Mouse (Mus musculus) embryonic facial prominence, embryonic 14.5 days (tissue): Measurements from ENCODE around the gene Dcst1. TPM values are rescaled to one million over a fixed set of nuclear protein-coding genes. Genes with fewer than 3 reads are reported as not detected.

Experiments used
- ATAC-seq: fragments of 200-750 bp; cut with Nextera tagmentation; 2 replicates; pipeline ENCODE4 v1.8.0; 2017; ENCODE audit warnings: low read depth, moderate number of reproducible peaks, moderate TSS enrichment
- DNase-seq: peaks from one replicate; pipeline ENCODE4 v3.0.0-alpha.2; 2015; ENCODE audit warnings: low spot score
- H3K27ac ChIP-seq: fragments of 300-500 bp; sonication (generic); replicated peaks from 2 replicates; pipeline ENCODE4 v1.5.1; 2014; ENCODE audit warnings: low read depth, mild to moderate bottlenecking, low read length, moderate library complexity
- H3K27me3 ChIP-seq: fragments of 300-500 bp; sonication (generic); replicated peaks from 2 replicates; pipeline ENCODE4 v1.6.1; 2014; ENCODE audit warnings: low read length; ENCODE audit not compliant: control insufficient read depth, insufficient read depth
- H3K36me3 ChIP-seq: fragments of 300-500 bp; sonication (generic); 2 replicates; pipeline ENCODE4 v1.6.1; 2014; ENCODE audit warnings: low read length, mixed read lengths; ENCODE audit not compliant: control insufficient read depth, insufficient read depth
- H3K4me1 ChIP-seq: fragments of 300-500 bp; sonication (generic); 2 replicates; pipeline ENCODE4 v1.6.1; 2014; ENCODE audit warnings: antibody characterized with exemption, low read length; ENCODE audit not compliant: control insufficient read depth, insufficient read depth
- H3K4me2 ChIP-seq: fragments of 300-500 bp; sonication (generic); 2 replicates; pipeline ENCODE4 v1.6.1; 2014; ENCODE audit warnings: low read depth, mild to moderate bottlenecking, low read length, moderate library complexity, mixed read lengths
- H3K4me3 ChIP-seq: fragments of 300-500 bp; sonication (generic); 2 replicates; pipeline ENCODE4 v1.5.1; 2014; ENCODE audit warnings: low read depth, mild to moderate bottlenecking, low read length
- H3K9ac ChIP-seq: fragments of 300-500 bp; sonication (generic); 2 replicates; pipeline ENCODE4 v1.6.1; 2014; ENCODE audit warnings: low read depth, mild to moderate bottlenecking, low read length, moderate library complexity, mixed read lengths
- H3K9me3 ChIP-seq: fragments of 300-500 bp; sonication (generic); 2 replicates; pipeline ENCODE4 v1.6.1; 2016; ENCODE audit warnings: low read length; ENCODE audit not compliant: control insufficient read depth
- WGBS: fragments of 180-500 bp; shearing (Covaris S2); extraction: QIAGEN DNeasy Blood & Tissue Kit; methylation state at CpG from one replicate; pipeline ENCODE4 v1.1.7; 2014; 5-methylcytosine and 5-hydroxymethylcytosine counted together
- polyA plus RNA-seq: library from polyadenylated mRNA; unstranded; fragments of >200 nt; fragmentation: Nextera tagmentation; extraction: Ambion mirVana; gene quantifications from 2 replicates; pipeline ENCODE4 v1.2.1, GENCODE M21; 2014

The Dcst1 gene
- polyA plus RNA-seq, 1 experiment from 2014 or later: 0.26 TPM

DNA sequence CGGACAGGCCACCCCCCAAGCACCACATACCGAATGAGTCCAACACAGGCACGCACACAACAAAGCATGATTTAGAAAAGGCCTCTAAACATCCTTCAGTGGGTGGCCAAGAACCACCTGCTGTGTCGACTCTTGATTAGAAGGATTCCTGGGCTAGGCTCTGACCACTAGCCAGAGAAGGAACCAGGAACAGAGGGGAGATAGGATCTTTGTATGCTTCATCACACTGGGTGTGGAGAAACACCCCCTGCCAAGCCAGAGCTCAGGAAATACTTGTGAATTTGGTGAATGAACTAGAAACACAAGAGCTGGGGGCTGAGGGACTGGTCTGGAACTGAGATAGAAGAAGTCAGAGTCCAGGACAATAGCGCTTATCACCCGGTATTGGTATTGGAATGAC is 28.5 kb downstream of the Dcst1 start:
- Histone ChIP-seq H3K4me2 (peak overlapping the region; percentile 74), H3K9ac (peak overlapping the region; percentile 94), H3K27me3 (no peaks in the 10 kb centered on the region), H3K27ac (peak overlapping the region; percentile 96), H3K4me1 (peaks cover 25% of the 10 kb centered on the region), H3K9me3 (no peaks in the 10 kb centered on the region), H3K36me3 (peaks cover 31% of the 10 kb centered on the region), H3K4me3 (peak overlapping the region; percentile 96)
- ATAC-seq: no peak
- no peak for DNase-seq
- WGBS: 8% methylated on average over 6 of the region's 6 CpGs

- WGBS: 66% methylated on average over 11 of the region's 11 CpGs
- H3K36me3 ChIP-seq: peaks cover 31% of the 10 kb centered on the region
- peaks cover 14% of the 10 kb centered on the region for H3K4me1 ChIP-seq
Observed at GRCm38 (mm10) chr3:89333053-89333452, 32.0 kb downstream of the Dcst1 start.

GRCm38 (mm10) chr3:89332476-89332875 is 32.6 kb downstream of the Dcst1 start:
- Histone ChIP-seq H3K36me3 (peaks cover 31% of the 10 kb centered on the region), H3K27ac (no peak overlapping the region), H3K4me1 (peaks cover 14% of the 10 kb centered on the region), H3K4me3 (no peak overlapping the region), H3K4me2 (no peak overlapping the region), H3K9ac (no peak overlapping the region), H3K9me3 (no peaks in the 10 kb centered on the region), H3K27me3 (no peaks in the 10 kb centered on the region)
- 43% methylated on average over 12 of the region's 12 CpGs for WGBS
- ATAC-seq: no peak
- no peak for DNase-seq

More at GRCm38 (mm10) chr3:89333053-89333452, 32.0 kb downstream of the Dcst1 start:
- no peaks in the 10 kb centered on the region for H3K27me3 ChIP-seq
- H3K4me3 ChIP-seq: no peak overlapping the region
- ATAC-seq (no peak), DNase-seq (no peak)
- no peaks in the 10 kb centered on the region for H3K9me3 ChIP-seq
- H3K4me2 ChIP-seq: no peak overlapping the region
- no peak overlapping the region for H3K27ac ChIP-seq
- H3K9ac ChIP-seq: peak overlapping the region; percentile 14; the same call in 1 of the 2 replicates

DNA sequence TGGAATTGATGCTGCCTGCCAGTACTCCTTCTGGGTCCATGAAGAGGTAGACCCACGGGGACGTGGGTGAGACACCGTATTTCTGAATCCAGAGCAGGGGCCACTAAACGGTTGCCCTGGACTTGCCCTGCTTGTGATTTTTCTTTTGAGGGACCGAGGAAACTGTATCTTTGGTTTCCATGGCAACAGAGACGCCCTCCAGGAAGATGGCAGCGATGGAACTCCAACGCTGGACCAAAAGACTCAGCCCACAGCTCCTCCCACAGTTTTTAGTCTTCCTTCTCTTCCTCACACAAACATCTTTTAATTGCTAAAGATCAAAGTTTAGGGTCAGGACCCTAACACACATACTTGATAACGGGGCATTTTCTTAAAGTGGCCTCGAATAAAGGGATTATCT is 33.0 kb downstream of the Dcst1 start:
- DNase-seq (no peak), ATAC-seq (no peak)
- no peaks in the 10 kb centered on the region for H3K9me3 ChIP-seq
- H3K9ac ChIP-seq: no peak overlapping the region
- H3K4me1 ChIP-seq: peaks cover 11% of the 10 kb centered on the region
- no peak overlapping the region for H3K4me3 ChIP-seq
- no peaks in the 10 kb centered on the region for H3K27me3 ChIP-seq
- H3K27ac ChIP-seq: 0 out of 2 replicates have a peak overlapping the region, but pooled peaks have one; percentile 5
- no peak overlapping the region for H3K4me2 ChIP-seq
- H3K36me3 ChIP-seq: peaks cover 31% of the 10 kb centered on the region
- 44% methylated on average over 10 of the region's 10 CpGs for WGBS

DNA sequence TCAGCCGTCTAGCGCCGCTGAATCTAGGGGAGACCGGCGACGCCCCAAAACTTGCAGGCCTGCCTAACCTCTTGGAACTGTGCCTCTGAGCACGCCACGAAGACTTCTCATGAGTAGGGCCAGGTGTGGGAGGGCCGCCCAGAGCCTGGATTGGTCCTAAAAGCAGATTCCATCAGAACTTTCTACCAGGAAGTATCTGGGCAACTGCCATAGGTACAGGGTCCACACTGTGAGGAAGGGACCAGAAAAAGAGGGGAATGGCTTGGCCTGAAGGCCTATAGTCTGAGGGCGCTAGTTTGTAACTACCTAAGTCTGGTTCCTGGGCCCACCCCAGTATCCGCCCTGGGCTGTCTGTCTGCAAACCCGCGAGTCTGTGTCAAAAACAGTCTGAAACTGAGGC is 33.5 kb downstream of the Dcst1 start:
- peaks cover 31% of the 10 kb centered on the region for H3K36me3 ChIP-seq
- H3K27me3 ChIP-seq: no peaks in the 10 kb centered on the region
- DNase-seq (no peak), ATAC-seq (no peak)
- no peak overlapping the region for H3K4me2 ChIP-seq
- H3K9ac ChIP-seq: no peak overlapping the region
- H3K27ac ChIP-seq: 0 out of 2 replicates have a peak overlapping the region, but pooled peaks have one; percentile 5
- H3K4me1 ChIP-seq: peaks cover 6% of the 10 kb centered on the region
- no peak overlapping the region for H3K4me3 ChIP-seq
- 60% methylated on average over 13 of the region's 13 CpGs for WGBS
- H3K9me3 ChIP-seq: no peaks in the 10 kb centered on the region

GRCm38 (mm10) chr3:89330948-89331347 is 34.1 kb downstream of the Dcst1 start:
- 24% methylated on average over 10 of the region's 10 CpGs for WGBS
- Histone ChIP-seq H3K4me2 (no peak overlapping the region), H3K9ac (no peak overlapping the region), H3K36me3 (peaks cover 31% of the 10 kb centered on the region), H3K4me1 (0 out of 2 replicates have a peak, but pooled peaks cover 3% of the 10 kb centered on the region), H3K4me3 (no peak overlapping the region), H3K27me3 (no peaks in the 10 kb centered on the region), H3K9me3 (no peaks in the 10 kb centered on the region), H3K27ac (no peak overlapping the region)
- ATAC-seq (peak; percentile 35; the same call in 1 of the 2 replicates), DNase-seq (no peak)

DNA sequence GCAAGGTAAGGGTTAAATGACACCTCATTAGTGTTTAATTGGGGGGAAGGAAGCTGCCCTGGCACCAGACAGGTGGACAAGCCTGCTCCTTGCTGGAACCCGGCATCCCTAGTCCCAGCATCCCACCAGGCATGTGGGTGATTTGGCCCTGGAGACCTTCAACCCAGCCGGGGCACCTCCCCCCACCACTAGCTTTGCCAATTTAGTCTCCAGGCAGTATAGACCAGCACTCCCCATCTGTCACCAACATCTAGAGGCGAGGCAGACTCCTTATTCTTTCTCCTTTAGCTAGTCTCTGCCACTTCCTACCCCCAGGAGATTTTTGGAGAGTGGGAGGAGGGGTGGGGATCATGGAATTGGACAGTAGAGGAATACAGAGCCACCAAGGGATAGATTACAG is 34.7 kb downstream of the Dcst1 start:
- ATAC-seq: no peak
- no peak overlapping the region for H3K9ac ChIP-seq
- peaks cover 31% of the 10 kb centered on the region for H3K36me3 ChIP-seq
- H3K9me3 ChIP-seq: no peaks in the 10 kb centered on the region
- H3K4me3 ChIP-seq: no peak overlapping the region
- H3K27me3 ChIP-seq: no peaks in the 10 kb centered on the region
- no peak for DNase-seq
- no peak overlapping the region for H3K27ac ChIP-seq
- 0 out of 2 replicates have a peak, but pooled peaks cover 3% of the 10 kb centered on the region for H3K4me1 ChIP-seq
- H3K4me2 ChIP-seq: no peak overlapping the region
- 48% methylated on average over 3 of the region's 3 CpGs for WGBS

DNA sequence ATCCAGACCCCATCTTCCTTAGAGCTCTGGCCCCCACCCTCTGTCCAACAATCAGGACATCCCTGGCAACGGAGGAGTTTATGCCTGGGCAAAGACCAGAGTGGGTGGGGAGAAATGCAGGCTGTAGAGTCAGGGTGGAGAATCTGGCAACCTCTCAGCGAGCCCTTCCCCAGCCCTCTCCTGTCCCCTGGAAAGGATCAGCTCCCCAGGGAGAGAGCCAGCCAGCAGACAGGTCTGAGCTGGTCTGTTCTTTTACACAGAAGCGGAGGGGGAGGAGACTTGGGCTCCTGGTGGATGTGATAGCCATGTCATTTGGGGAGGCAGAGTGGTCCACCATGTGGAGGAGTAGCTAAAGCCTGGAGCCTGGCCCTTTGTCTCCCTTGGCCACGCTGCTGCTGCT is 36.4 kb downstream of the Dcst1 start:
- Histone ChIP-seq H3K9ac (no peak overlapping the region), H3K4me2 (0 out of 2 replicates have a peak overlapping the region, but pooled peaks have one; percentile 18), H3K4me3 (no peak overlapping the region), H3K9me3 (no peaks in the 10 kb centered on the region), H3K36me3 (peaks cover 14% of the 10 kb centered on the region), H3K27me3 (no peaks in the 10 kb centered on the region), H3K4me1 (0 out of 2 replicates have a peak, but pooled peaks cover 3% of the 10 kb centered on the region), H3K27ac (no peak overlapping the region)
- WGBS: 25% methylated on average over 4 of the region's 4 CpGs
- DNase-seq (peak; percentile 78), ATAC-seq (peak; percentile 47; the same call in 1 of the 2 replicates)

DNA sequence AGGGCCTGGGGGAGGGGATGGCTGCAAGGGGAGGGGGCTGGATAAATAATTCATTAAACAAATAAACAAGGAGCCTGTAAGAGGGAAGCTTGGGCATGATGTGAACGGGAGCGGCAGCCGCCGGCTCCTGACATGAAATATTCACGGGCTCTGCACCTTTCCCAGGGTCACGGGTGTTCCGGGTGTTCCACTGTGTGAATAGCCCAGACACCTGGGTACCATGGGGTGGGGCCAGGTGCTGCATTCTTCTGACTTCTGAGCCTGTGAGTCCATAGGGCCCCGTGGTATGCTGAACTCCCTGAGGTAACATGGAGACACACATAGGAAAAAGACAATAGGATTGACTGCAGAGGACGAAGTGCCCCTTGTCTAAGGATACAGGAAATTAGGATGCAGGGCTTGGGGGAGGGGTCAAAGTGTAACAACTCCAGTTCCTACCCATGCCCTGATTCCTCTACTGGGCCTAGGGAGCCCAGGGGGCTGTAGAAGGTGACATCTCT is 37.6 kb downstream of the Dcst1 start:
- Histone ChIP-seq H3K9ac (no peak overlapping the region), H3K36me3 (peaks cover 2% of the 10 kb centered on the region; the same call in 1 of the 2 replicates), H3K27me3 (no peaks in the 10 kb centered on the region), H3K9me3 (no peaks in the 10 kb centered on the region), H3K27ac (no peak overlapping the region), H3K4me3 (no peak overlapping the region), H3K4me1 (peaks cover 4% of the 10 kb centered on the region; the same call in 1 of the 2 replicates), H3K4me2 (no peak overlapping the region)
- no peak for DNase-seq
- 49% methylated on average over 9 of the region's 9 CpGs for WGBS
- ATAC-seq: no peak
